Mouse (Mus musculus) small intestine, adult 2 months (tissue): ENCODE results near the gene Sdhb.

Experiments
- CTCF ChIP-seq: fragments of 200-500 bp; IDR thresholded peaks from 2 replicates; pipeline ENCODE4 v1.5.1; 2012; ENCODE audit warnings: low read depth, mild to moderate bottlenecking, control low read depth, inconsistent platforms, low read length, moderate library complexity, mixed read lengths; ENCODE audit not compliant: insufficient replicate concordance, insufficient read length; ENCODE audit errors: extremely low read depth
- POLR2A ChIP-seq: fragments of 200-500 bp; IDR thresholded peaks from 2 replicates; pipeline ENCODE4 v1.6.1; 2012; ENCODE audit warnings: low read depth, mild to moderate bottlenecking, control low read depth, inconsistent platforms, low read length, moderate library complexity

- no peak for TF ChIP-seq CTCF
- TF ChIP-seq POLR2A = no peak
These were observed 63.0 kb downstream of the Sdhb start for GRCm38 (mm10) chr4:141024052-141024451.
